Mouse (Mus musculus) naive thymus-derived CD4-positive, alpha-beta T cell, adult 2 months (primary cell): ENCODE measurements at regions not wholly inside any gene's neighbourhood (a gene's known extent, or its start where the extent isn't known, plus 50 kb on each side); places are given as distances from the start of the nearest gene placed in this dataset.

Experiments used
- DNase-seq: peaks from one replicate; pipeline ENCODE4 v3.0.0-alpha.2; 2011; ENCODE audit warnings: low read depth

DNA sequence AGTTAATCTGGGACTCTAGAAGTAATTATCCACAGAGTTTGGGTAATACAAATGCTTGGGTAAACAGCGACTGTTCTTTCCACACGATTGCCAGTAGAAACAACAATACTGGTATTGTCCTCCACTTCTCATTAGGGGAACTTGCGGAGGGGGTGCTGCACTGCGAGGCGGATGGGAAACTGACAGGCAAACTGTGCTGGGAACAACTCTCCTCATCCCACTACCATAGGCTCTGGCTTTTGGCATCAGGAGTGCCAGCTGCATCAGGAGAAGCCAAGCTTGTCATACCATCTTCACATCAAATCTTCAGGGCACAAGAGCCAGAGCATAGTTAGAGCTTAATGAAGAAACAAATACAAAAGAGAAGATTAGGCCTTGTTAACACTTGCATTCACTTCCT lies 349.2 kb upstream of the Tmem161b start:
- DNase-seq: no peak

- no peak for DNase-seq
Measured at GRCm38 (mm10) chr13:83879561-83879960, 342.5 kb upstream of the Tmem161b start.

DNA sequence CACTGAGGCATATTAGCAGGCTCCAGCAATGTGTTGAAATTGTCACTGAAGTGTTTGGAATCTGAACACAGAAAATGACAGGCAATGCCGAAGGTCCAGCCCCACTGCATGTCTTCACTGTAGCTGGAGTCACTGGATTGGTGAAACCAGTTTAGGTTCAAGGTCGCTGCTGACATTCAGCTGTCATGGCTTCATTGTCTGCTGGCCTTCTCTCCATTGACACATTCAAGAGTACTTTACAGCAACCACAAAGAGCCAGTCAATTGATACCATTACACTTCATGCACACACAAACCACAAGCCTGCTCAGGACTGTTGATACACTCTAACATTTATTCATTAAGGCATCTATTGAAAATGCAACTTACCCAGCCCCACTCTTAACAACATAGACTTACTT lies 341.8 kb upstream of the Tmem161b start:
- DNase-seq: no peak

DNA sequence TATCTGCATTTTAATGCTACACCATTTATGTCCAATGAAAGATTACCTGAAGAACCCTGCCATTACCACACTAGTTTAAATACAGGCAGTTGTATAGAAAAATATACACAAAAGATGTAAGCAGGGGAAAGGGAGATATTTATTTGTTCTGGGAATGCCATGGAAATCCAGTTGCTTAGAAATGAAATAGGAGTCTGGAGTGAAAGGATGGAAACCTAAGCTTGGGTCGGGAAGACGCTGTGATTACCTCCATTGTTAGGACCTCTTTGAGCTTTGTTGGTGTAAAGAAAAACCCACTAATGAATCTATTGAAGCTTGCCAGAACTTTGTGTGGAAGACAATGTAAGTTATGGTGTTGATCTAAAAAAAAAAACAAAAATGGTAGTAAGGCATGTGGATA lies 341.3 kb upstream of the Tmem161b start:
- DNase-seq: no peak

DNA sequence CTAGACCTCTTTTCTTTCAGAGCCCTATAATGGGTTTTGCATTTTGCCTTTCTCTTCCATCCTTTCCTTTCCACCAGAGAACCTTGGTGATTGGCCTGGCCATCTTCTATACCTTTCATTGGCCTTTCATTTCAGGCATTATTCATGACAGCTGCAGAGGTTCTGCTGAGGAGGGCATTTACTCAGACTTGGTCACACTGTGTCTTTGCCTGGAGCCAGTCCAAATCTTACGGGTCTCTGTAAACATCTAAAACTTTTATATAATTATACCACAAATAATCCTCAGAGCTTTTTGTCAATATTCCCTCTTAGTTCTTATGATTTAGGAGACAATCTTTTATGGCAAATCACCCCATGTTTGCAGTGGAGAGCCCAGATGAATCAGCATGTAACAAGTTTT lies 339.3 kb upstream of the Tmem161b start:
- no peak for DNase-seq

DNA sequence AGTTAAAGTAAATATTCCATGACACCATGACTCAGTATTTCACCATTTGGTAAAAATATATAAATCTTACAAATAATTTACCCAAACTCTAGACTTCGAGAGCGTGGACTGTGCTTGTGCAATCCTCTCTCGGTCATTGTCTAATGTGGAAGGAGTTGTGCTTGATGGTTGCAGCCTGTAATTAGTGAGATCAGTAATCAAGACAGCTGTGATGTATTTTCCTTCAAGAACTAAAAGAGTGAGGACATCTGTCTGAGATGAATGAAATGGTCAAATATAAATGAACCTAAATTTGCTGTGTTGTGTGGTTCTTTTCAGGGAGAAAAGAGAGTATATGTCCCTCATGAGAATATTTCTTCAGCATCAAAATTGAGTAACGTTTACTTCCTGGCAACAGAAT lies 338.3 kb upstream of the Tmem161b start:
- no peak for DNase-seq

DNA sequence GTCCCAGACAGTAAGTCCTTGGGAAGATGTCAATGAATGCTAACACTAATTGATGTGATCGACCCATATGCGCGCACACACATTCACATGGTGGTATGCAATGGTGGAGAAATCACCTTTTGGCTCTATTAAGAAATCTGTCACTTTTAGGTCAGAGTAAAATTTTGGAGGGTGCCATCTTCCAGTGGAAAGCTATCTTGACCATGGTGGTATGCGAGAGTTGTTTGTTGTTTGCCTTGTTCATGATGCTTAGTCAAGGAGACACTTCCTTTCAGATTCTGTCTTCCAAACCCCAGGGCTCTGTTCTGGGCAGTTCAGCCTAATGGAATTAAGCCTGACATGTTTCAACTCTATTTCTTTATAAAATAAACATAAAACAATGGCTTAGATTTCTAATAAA lies 337.9 kb upstream of the Tmem161b start:
- DNase-seq: no peak

DNA sequence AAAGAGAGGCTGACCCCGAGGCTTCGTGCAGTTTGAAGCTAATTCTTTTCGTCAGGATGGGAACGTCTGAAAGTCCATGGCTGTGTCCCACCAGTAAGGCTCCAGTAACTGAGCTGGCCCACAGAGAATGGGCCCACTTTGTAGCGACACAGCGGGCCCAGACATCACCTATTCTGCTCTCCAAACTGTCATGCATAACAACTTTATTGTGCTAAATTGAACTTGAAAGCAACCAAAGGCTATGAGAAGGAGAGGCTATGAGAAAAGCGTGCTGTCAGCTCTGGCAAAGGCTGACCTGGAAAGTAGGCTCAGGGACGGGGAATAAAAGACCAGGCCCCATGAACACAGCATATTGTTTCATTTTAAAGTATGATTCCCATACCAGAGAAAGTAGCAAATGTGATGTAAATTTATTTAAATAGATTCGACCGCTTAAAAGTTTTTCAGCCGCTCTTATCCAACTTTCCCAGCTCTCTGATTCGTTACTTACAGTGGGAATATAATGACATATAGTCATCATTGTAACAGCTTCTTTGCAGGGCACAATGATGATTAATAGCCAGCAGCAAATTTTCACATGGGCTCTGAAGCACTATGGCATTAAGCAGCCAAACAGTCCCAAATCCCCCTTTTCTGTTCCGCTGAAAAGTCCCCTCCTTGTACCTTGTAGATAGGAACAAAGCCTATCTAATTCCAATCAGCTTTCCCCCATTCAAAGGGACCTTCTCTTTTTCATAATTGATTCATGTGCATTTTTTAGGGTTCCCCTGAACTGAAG lies 337.1 kb upstream of the Tmem161b start:
- DNase-seq: no peak

DNA sequence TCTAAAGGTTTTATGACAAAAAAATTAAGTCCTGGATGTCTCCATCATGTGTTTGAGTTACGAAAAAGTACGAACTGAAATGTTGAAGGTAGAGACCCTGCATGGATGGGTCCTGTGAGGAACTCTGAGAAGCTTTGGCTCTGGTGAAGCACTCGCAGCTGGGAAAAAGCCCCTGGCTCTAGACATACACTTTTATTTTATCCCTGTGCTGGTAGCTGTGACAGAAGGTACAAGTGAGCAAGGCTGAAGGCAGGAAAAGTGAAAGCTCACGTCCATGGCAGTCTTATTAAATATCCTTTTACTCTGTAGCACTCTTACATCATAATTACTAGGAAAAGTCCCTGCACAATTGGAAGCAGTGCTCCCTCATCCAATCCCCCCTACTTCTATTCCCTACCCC lies 336.4 kb upstream of the Tmem161b start:
- DNase-seq: no peak

DNA sequence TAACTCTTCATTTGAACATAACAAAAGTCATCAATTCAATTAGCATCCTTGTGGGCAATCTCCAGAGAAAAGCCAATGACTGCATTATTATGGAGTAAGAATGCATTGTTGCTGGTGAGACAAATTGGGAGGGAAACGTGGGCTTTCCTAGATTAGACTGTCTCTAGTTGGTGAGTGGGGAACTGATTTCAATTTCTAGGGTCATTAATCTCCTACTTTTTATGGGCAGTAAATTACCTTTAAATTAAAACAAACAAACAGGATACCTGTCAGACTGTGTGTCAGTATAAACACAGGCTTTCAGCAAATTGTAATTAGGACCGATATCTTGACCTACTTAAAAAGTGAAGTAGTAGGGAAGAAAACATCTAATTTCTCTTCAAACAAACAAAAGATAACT lies 307.4 kb upstream of the Tmem161b start:
- DNase-seq: no peak

- DNase-seq: no peak
Measured at GRCm38 (mm10) chr13:83932761-83933160, 289.3 kb upstream of the Tmem161b start.

GRCm38 (mm10) chr13:83946495-83946894 lies 275.6 kb upstream of the Tmem161b start:
- DNase-seq: no peak

GRCm38 (mm10) chr13:83951163-83951562 lies 270.9 kb upstream of the Tmem161b start:
- DNase-seq: no peak

DNA sequence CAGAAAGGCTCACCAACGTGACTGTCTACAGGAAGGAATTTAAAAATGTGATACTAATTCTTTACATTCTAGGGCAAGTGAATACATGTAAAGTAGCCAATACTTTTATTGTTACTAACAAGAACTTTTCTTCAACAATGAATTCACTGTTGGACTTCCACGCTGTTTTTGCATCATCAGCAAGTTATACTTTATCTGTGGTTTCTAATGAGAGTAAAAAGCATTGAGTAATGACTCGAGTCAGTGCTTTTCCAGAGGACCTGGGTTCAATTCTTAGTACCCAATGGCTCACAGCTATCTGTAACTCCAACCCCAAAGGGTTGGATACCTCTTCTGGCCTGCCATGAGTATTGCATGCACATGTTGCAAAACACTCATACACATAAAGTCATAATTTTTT lies 270.3 kb upstream of the Tmem161b start:
- DNase-seq: no peak

GRCm38 (mm10) chr13:83952353-83952752 lies 269.7 kb upstream of the Tmem161b start:
- DNase-seq: no peak

DNA sequence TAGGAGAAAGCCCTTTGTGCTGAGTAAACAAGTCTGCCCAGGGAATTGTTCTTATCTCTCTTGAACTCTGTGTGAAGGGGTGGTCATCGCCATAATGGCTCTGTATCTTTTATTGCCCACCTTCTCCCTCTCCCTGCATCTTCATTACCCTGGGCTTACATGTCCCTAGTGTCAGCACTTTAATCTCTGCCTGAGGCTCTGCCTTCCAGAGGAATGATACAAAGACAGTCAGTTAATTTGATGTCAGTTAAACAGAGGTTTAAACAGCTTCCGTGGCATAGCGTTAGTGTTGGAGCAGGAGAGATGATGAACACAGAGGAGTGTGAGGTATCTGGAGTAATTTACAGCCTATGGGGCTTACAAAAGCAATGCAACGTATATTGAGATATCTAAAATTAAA lies 269.2 kb upstream of the Tmem161b start:
- no peak for DNase-seq

DNA sequence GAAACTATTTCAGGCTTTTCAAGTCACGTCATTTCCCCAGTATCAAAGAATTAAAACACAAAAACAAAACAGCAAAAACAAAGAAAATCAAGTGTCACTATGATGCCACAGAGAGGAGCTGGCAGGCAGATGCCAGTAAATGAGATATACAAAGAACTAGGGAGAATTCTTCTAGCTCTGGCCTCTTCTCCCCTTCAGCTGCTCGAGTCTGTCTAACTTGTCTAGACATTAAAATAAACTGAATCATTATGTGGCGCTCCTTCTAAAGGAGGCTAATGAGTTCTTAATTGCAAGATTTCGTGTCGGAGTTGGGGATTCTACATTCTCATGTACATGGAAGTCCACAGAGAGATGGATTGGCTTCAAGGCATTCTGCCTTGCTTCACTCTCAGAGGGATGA lies 266.4 kb upstream of the Tmem161b start:
- no peak for DNase-seq

- DNase-seq: no peak
Measured at GRCm38 (mm10) chr13:83978541-83978940, 243.6 kb upstream of the Tmem161b start.

DNA sequence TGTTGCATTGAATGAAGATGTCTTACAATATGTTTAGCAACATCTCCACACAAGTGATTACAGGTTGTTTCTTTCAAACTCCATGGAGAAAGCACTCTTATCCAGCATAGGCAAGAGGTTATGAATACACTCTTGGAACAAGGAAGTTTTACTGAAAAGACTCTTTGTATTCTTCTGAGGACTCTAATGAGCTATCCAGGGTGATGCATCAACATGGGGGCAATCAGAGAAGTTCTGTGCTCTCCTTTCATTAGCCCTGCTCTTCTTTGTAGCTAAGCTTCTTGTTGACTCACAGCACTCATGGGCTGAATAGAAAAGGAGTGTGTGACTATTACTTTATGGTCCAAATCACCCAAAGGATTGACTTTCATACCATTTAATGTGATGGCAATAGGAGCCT lies 242.6 kb upstream of the Tmem161b start:
- no peak for DNase-seq

- DNase-seq: no peak
Measured at GRCm38 (mm10) chr13:83984651-83985331, 237.3 kb upstream of the Tmem161b start.

DNA sequence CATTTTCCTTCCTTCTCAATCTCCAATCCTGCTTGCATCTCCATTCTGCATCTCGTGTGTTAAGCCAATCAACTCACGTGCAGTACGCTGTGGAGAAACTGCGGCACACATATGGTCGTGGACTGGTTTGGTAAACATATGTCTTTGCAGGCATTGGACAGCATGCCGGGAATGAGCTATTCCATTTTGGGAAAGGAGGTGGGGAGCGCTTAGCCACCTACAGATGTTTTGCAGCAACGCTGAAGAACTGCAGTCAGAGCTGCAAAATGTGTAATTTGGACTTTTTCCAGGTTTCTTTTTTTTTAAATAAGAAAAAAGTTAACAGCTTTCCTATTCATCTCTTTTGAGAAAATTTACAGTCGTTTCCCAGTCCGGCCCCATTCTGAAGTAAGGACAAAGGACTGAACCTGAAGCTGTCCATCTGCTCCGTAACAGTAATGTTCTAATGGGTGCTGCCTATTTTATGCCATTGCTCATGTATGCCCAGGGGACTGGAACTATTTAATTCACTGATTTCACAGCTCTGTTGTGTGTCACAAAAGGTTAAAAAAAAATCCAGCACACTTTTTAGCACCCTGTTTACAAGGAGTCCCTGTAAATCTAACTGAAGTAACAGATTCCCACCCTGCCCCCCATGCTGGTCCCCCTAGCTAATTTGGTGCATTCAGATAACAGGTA lies 234.2 kb upstream of the Tmem161b start:
- no peak for DNase-seq

DNA sequence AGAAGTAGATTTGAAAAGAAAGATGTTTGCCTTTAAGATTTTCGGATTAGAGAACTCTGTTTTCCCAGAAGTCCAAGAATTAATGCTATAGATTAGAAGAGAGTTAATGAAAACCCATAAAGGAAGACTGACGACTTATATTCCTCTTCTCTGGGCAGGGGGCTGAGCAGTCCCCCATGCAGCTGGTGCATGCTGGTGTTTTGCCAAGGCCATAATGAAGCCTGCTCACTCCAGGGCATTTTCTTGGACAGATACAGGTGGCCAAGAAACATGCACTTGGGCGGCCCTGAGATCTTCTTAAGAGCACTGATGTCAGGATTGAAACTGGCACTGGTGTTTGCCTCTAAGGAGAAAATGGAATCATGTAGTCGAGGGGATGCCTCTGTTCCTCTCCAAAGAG lies 233.6 kb upstream of the Tmem161b start:
- no peak for DNase-seq
